Comparison of ENCODE assay signal across 12 mouse cellular contexts in the genomic region with DNA sequence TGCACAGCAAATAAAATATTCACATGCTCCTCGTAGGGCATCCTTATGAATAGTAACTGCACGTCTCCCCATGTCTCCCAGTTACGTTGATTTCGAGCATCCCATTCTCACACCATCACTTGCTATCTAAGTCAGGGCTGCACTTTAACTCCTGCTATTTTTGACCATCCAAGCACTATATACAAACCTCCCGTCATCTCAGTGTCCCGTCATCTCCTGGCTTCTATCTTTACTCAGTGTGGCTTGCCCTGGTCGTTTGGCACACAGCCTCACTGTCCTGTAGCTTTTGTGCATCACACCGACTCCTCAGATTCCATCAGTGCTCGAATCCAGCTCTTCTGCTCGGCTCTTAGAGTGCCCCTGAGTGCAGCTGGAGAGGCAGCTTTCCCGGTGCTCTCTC.
"Had no signal": no experiment of that assay in that cellular context is flagged by ENCODE, and none has a peak within 500 bp of the region (broad histone marks: within the 10 kb centered on the region; RNA-seq: fewer than 3 reads in every experiment).

No protein-coding gene starts in this region.

- DNase-seq: kidney, postnatal 10 days; kidney, postnatal 36 days; layer of hippocampus, postnatal 36 days; liver, embryonic 13.5 days; lung, adult 2 months; lung, postnatal 14 days; lung, postnatal 4 days; midbrain, embryonic 14.5 days; thymus, adult 18-20 months; thymus, postnatal 36 days had no signal

- H3K27ac ChIP-seq: left cerebral cortex, adult 2 months; liver, embryonic 13.5 days had no signal

- H3K4me3 ChIP-seq: left cerebral cortex, adult 2 months; liver, embryonic 13.5 days had no signal

- H3K4me2 ChIP-seq: liver, embryonic 13.5 days; midbrain, embryonic 11.5 days had no signal

- H3K9me3 ChIP-seq: liver, embryonic 13.5 days had no signal

- H3K9ac ChIP-seq: liver, embryonic 13.5 days had no signal

- H3K36me3 ChIP-seq: liver, embryonic 13.5 days had no signal

- H3K27me3 ChIP-seq: liver, embryonic 13.5 days had no signal

- H3K4me1 ChIP-seq: liver, embryonic 13.5 days had no signal
